In the genomic region with DNA sequence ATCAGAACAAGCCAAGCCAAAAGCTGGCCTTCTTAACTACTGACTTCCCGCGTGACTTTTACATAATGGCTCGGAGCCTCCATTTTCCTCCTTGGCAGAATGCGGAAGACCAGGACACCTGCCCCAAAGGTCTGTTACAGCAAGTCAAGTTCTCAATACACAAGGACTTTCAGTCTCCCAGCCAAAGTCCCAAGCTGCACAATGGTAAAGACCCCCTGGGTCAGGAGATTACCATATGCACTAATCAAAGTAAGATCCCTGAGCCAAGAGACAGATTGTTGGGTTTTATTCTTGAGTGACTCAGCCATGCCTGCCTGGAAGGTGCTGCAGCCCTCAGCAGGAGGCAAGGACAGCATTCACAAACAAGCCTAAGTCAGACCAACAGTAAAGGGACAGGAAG, we compare ENCODE assay signal across 13 mouse cellular contexts. TPM values are rescaled to one million over a fixed set of nuclear protein-coding genes. Genes with fewer than 3 reads are reported as not detected.
DNase-seq lines count a peak whose midpoint lies in the region; ATAC-seq and TF ChIP-seq lines count a peak whose summit lies in the region.
"Had no signal": no experiment of that assay in that cellular context is flagged by ENCODE, and none has a peak within 500 bp of the region (broad histone marks: within the 10 kb centered on the region; RNA-seq: fewer than 3 reads in every experiment).

No protein-coding gene starts in this region.

- no peak overlapping the region for H3K4me2 ChIP-seq in hindbrain, embryonic 16.5 days (ENCODE audit: low read length)
- no peak overlapping the region for H3K4me2 ChIP-seq in hindbrain, embryonic 12.5 days (replicated peaks)
- H3K4me2 ChIP-seq in lung, embryonic 16.5 days (ENCODE audit: low read depth, low read length), result no peak overlapping the region
- no peak overlapping the region for H3K4me2 ChIP-seq in limb, embryonic 15.5 days
- H3K4me2 ChIP-seq: limb, embryonic 12.5 days had no signal

- no peak overlapping the region for H3K4me3 ChIP-seq in hindbrain, embryonic 16.5 days (ENCODE audit: low read length)
- H3K4me3 ChIP-seq in hindbrain, embryonic 12.5 days, result no peak overlapping the region
- no peak overlapping the region for H3K4me3 ChIP-seq in lung, embryonic 16.5 days (ENCODE audit: low read length)
- H3K4me3 ChIP-seq in lung, adult 2 months (replicated peaks; ENCODE audit: extremely low read depth, low read depth, low read length), result no peak overlapping the region
- H3K4me3 ChIP-seq in cerebellum, adult 2 months (replicated peaks; ENCODE audit: insufficient read depth, low read depth, low read length), result no peak overlapping the region
- no peak overlapping the region for H3K4me3 ChIP-seq in limb, embryonic 15.5 days
- H3K4me3 ChIP-seq: limb, embryonic 12.5 days had no signal

- H3K9me3 ChIP-seq in hindbrain, embryonic 16.5 days (ENCODE audit: control insufficient read depth, low read length), result no peaks in the 10 kb centered on the region
- no peaks in the 10 kb centered on the region for H3K9me3 ChIP-seq in hindbrain, embryonic 12.5 days (replicated peaks)
- H3K9me3 ChIP-seq in lung, embryonic 16.5 days (ENCODE audit: control insufficient read depth, low read length), result no peaks in the 10 kb centered on the region
- H3K9me3 ChIP-seq in limb, embryonic 15.5 days, result no peaks in the 10 kb centered on the region
- H3K9me3 ChIP-seq: limb, embryonic 12.5 days had no signal

- DNase-seq in lung, adult 2 months, result no peak
- peak; percentile 83 to 92 for DNase-seq in cerebellum, adult 2 months
- no peak for DNase-seq in T-cell, adult 2 months (ENCODE audit: low spot score)
- DNase-seq in adrenal gland, adult (ENCODE audit: inconsistent age in 2 of 2, low spot score in 1 of 2), result no peak
- DNase-seq: heart, postnatal 4 days; lung, postnatal 14 days; thymus, adult 2 months had no signal

- peak; percentile 56; the same call in 1 of the 2 replicates for ATAC-seq in hindbrain, embryonic 16.5 days
- no peak for ATAC-seq in hindbrain, embryonic 12.5 days (ENCODE audit: low FRiP score)
- ATAC-seq in lung, embryonic 16.5 days (ENCODE audit: low read depth), result peak; percentile 16; the same call in 1 of the 2 replicates
- ATAC-seq in limb, embryonic 15.5 days (ENCODE audit: insufficient number of reproducible peaks, low FRiP score, low TSS enrichment, low read depth), result no peak
- ATAC-seq: midbrain, embryonic 16.5 days had no signal

- no peak for TF ChIP-seq POLR2A in lung, adult 2 months (IDR thresholded peaks at IDR 0.05; ENCODE audit: borderline replicate concordance, extremely low read depth, low read depth, low read length)
- TF ChIP-seq POLR2A in cerebellum, adult 2 months (IDR thresholded peaks at IDR 0.05; ENCODE audit: borderline replicate concordance, insufficient read depth, low read length), result no peak

- H3K9ac ChIP-seq in hindbrain, embryonic 16.5 days (ENCODE audit: low read depth, low read length), result no peak overlapping the region
- no peak overlapping the region for H3K9ac ChIP-seq in hindbrain, embryonic 12.5 days
- no peak overlapping the region for H3K9ac ChIP-seq in lung, embryonic 16.5 days (ENCODE audit: low read length)
- H3K9ac ChIP-seq in limb, embryonic 15.5 days, result no peak overlapping the region
- H3K9ac ChIP-seq: limb, embryonic 12.5 days had no signal

- no peak overlapping the region for H3K27ac ChIP-seq in hindbrain, embryonic 16.5 days (ENCODE audit: low read depth, low read length)
- H3K27ac ChIP-seq in hindbrain, embryonic 12.5 days, result no peak overlapping the region
- H3K27ac ChIP-seq in lung, embryonic 16.5 days (ENCODE audit: low read length), result peak overlapping the region; percentile 79
- H3K27ac ChIP-seq in cerebellum, adult 2 months (ENCODE audit: insufficient read depth, low read length), result peak overlapping the region; percentile 61
- H3K27ac ChIP-seq in limb, embryonic 15.5 days, result peak overlapping the region; percentile 47
- H3K27ac ChIP-seq: limb, embryonic 12.5 days had no signal

- no peaks in the 10 kb centered on the region for H3K36me3 ChIP-seq in hindbrain, embryonic 16.5 days (ENCODE audit: control insufficient read depth, insufficient read depth, low read length)
- no peaks in the 10 kb centered on the region for H3K36me3 ChIP-seq in hindbrain, embryonic 12.5 days
- peaks cover 9% of the 10 kb centered on the region; the same call in 1 of the 2 replicates for H3K36me3 ChIP-seq in lung, embryonic 16.5 days (ENCODE audit: control insufficient read depth, insufficient read depth, low read length)
- H3K36me3 ChIP-seq in limb, embryonic 15.5 days, result peaks cover 19% of the 10 kb centered on the region

- WGBS in hindbrain, embryonic 16.5 days, result 69% methylated on average over 4 of the region's 4 CpGs
- WGBS in hindbrain, embryonic 12.5 days, result 87% methylated on average over 4 of the region's 4 CpGs
- WGBS in lung, embryonic 16.5 days, result 31% methylated on average over 4 of the region's 4 CpGs
- 61% methylated on average over 4 of the region's 4 CpGs for WGBS in lung, adult 2 months
- WGBS in cerebellum, adult 2 months, result 5% methylated on average over 4 of the region's 4 CpGs
- 66% methylated on average over 4 of the region's 4 CpGs for WGBS in limb, embryonic 15.5 days

- H3K4me1 ChIP-seq in hindbrain, embryonic 16.5 days (ENCODE audit: control insufficient read depth, insufficient read depth, low read depth, low read length), result no peaks in the 10 kb centered on the region
- H3K4me1 ChIP-seq in hindbrain, embryonic 12.5 days, result 0 out of 2 replicates have a peak, but pooled peaks cover 2% of the 10 kb centered on the region
- H3K4me1 ChIP-seq in lung, embryonic 16.5 days (replicated peaks; ENCODE audit: control insufficient read depth, insufficient read depth, low read length), result peaks cover 16% of the 10 kb centered on the region
- H3K4me1 ChIP-seq in lung, adult 2 months (ENCODE audit: control insufficient read depth, insufficient read depth, low read length), result peaks cover 12% of the 10 kb centered on the region
- H3K4me1 ChIP-seq in cerebellum, adult 2 months (ENCODE audit: control insufficient read depth, insufficient read depth, low read length), result peaks cover 17% of the 10 kb centered on the region
- peaks cover 12% of the 10 kb centered on the region; the same call in 1 of the 2 replicates for H3K4me1 ChIP-seq in limb, embryonic 15.5 days

- no peak for TF ChIP-seq CTCF in lung, adult 2 months (IDR thresholded peaks at IDR 0.05; ENCODE audit: insufficient read depth, low read length)
- TF ChIP-seq CTCF in cerebellum, adult 2 months (IDR thresholded peaks at IDR 0.05; ENCODE audit: borderline replicate concordance, insufficient read depth, low read depth, low read length), result no peak

- H3K27me3 ChIP-seq in hindbrain, embryonic 16.5 days (replicated peaks; ENCODE audit: control insufficient read depth, insufficient read depth, low read length), result no peaks in the 10 kb centered on the region
- H3K27me3 ChIP-seq in hindbrain, embryonic 12.5 days, result no peaks in the 10 kb centered on the region
- H3K27me3 ChIP-seq in lung, embryonic 16.5 days (ENCODE audit: control insufficient read depth, insufficient read depth, low read depth, low read length), result no peaks in the 10 kb centered on the region
- H3K27me3 ChIP-seq in cerebellum, adult 2 months (ENCODE audit: control insufficient read depth, insufficient read depth, low read length), result no peaks in the 10 kb centered on the region
- no peaks in the 10 kb centered on the region for H3K27me3 ChIP-seq in limb, embryonic 15.5 days
- H3K27me3 ChIP-seq: limb, embryonic 12.5 days had no signal

RNA-seq across cellular contexts. Expression of gene Etv5, which starts 33.5 kb away (rescaled TPM):
- 29.9 and 35.5 TPM in 2 replicates for polyA plus RNA-seq in hindbrain, embryonic 16.5 days (2015; fragmentation: Nextera tagmentation; extraction: Ambion mirVana)
- polyA plus RNA-seq in hindbrain, embryonic 12.5 days (2016; fragmentation: Nextera tagmentation; extraction: Ambion mirVana), result 25.4 and 27.3 TPM in 2 replicates
- 188 and 201 TPM in 2 replicates for polyA plus RNA-seq in lung, embryonic 16.5 days (2015; fragmentation: Nextera tagmentation; extraction: Ambion mirVana)
- 88.0 and 92.8 TPM in 2 replicates for polyA plus RNA-seq in lung, adult 2 months (2012; rRNA removed)
- polyA plus RNA-seq in cerebellum, adult 2 months (2012; rRNA removed), result 35.5 and 35.6 TPM in 2 replicates
- 27.5 and 33.7 TPM in 2 replicates for polyA plus RNA-seq in limb, embryonic 15.5 days (2015; fragmentation: Nextera tagmentation; extraction: Ambion mirVana)

Comparison
In these comparisons a context has a peak if more than half of its experiments do, and no peak if none do; other contexts are left out.
1. ATAC-seq: peak in hindbrain, embryonic 16.5 days (single experiment) and lung, embryonic 16.5 days (single experiment); none in hindbrain, embryonic 12.5 days (single experiment) and limb, embryonic 15.5 days (single experiment).
2. H3K27ac ChIP-seq: peak in lung, embryonic 16.5 days (single experiment), cerebellum, adult 2 months (single experiment) and limb, embryonic 15.5 days (single experiment); none in hindbrain, embryonic 16.5 days (single experiment) and hindbrain, embryonic 12.5 days (single experiment).
3. DNase-seq: peak in cerebellum, adult 2 months (2 of 2); none in lung, adult 2 months (single experiment), T-cell, adult 2 months (single experiment) and adrenal gland, adult (0 of 2).